Mouse (Mus musculus) embryo, embryonic 10 days (tissue): Measurements from ENCODE around the gene Gm5155.
"Not testable (repeated sequence)": the region's sequence is repeated elsewhere in the genome, so short reads cannot be mapped to it uniquely, and the experiment has no call there.

Experiments
- DNase-seq: peaks from one replicate; pipeline ENCODE4 v3.0.0-alpha.2; 2015; ENCODE audit warnings: low spot score

The Gm5155 gene

GRCm38 (mm10) chr7:17871467-17871866 lies at the start of gene Gm5155:
TSS of gene Gm5155 (plus strand) at chr7:17871767.
- no peak for DNase-seq

GRCm38 (mm10) chr7:17870776-17871175 lies 791 bp upstream of the Gm5155 start:
- no peak for DNase-seq

- DNase-seq: not testable (repeated sequence)
Observed at GRCm38 (mm10) chr7:17895341-17895740, 23.8 kb downstream of the Gm5155 start.

GRCm38 (mm10) chr7:17903146-17903915 lies 31.8 kb downstream of the Gm5155 start:
- no peak for DNase-seq
